9 mouse cellular contexts compared by ENCODE assay signal in the genomic region with DNA sequence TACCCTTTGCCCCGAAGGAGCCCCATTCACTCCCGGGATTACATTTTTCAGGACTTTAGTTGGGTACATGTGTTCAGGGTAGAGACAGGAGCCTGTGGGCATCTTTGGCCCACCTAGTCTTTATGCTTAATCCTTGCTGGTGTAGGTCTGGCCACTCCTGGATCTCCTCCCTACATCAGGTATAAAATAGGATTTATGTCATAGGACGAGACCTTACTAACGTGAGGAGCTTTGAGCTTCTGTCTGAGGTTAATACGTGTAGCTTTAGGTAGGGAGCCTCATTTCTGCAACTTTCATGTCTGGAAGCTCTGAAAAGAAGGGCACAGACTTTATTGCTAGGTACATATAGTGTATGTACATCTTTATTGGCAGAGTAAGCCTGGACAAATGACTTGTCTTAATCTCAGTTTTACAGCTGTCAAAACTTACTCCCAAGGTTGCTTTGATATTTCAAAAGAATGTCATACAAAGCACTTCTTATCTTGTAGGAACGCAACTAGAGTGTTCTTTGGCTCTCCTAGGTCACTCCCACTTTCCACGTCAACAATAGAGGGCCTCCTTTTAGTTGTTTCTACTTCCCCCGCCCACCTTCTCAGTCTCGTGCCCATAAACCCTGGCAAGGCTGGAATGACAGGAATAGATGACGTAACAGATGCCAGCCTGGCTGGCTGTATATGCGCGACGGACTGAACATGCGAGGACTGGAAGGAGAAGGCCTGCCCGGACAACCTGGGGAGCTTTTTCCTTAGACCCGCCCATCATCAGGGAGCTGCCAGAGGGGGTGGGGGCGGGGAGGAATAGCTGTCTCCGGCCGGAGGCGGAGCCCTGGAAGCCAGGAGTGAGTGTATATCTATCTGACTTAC. TPM values are rescaled to one million over a fixed set of nuclear protein-coding genes. Genes with fewer than 3 reads are reported as not detected.
DNase-seq lines count a peak whose midpoint lies in the region; ATAC-seq and TF ChIP-seq lines count a peak whose summit lies in the region.
"Had no signal": no experiment of that assay in that cellular context is flagged by ENCODE, and none has a peak within 500 bp of the region (broad histone marks: within the 10 kb centered on the region; RNA-seq: fewer than 3 reads in every experiment).

No protein-coding gene starts in this region.

- peak overlapping the region; percentile 85 for H3K27ac ChIP-seq in forebrain, embryonic 15.5 days (replicated peaks)
- peak overlapping the region; percentile 69 for H3K27ac ChIP-seq in neural tube, embryonic 14.5 days (ENCODE audit: low read depth, low read length)

- no peaks in the 10 kb centered on the region for H3K9me3 ChIP-seq in G1E (replicated peaks)
- no peaks in the 10 kb centered on the region for H3K9me3 ChIP-seq in forebrain, embryonic 15.5 days
- no peaks in the 10 kb centered on the region for H3K9me3 ChIP-seq in neural tube, embryonic 14.5 days (ENCODE audit: control insufficient read depth, low read length)

- no peaks in the 10 kb centered on the region for H3K27me3 ChIP-seq in G1E (ENCODE audit: insufficient read depth, low read length)
- no peaks in the 10 kb centered on the region for H3K27me3 ChIP-seq in forebrain, embryonic 15.5 days
- H3K27me3 ChIP-seq in neural tube, embryonic 14.5 days (ENCODE audit: control insufficient read depth, insufficient read depth, low read length), result no peaks in the 10 kb centered on the region

- ATAC-seq in G1E (ENCODE audit: extremely low read depth, insufficient number of reproducible peaks, low FRiP score, poor library complexity, severe bottlenecking), result peak; percentile 61
- peak; percentile 17; the same call in 1 of the 2 replicates for ATAC-seq in forebrain, embryonic 15.5 days (replicated peaks)
- peak; percentile 36; the same call in 1 of the 2 replicates for ATAC-seq in neural tube, embryonic 14.5 days (ENCODE audit: low read depth)

- peak; percentile 73 for DNase-seq in G1E (ENCODE audit: low spot score)
- DNase-seq in cerebellum, adult 11-12 months, result peak; percentile 68
- peak; percentile 83 for DNase-seq in heart, postnatal 4 days
- DNase-seq in layer of hippocampus, adult 18-20 months (ENCODE audit: low spot score in 2 of 2), result peak; percentile 47 to 52
- peak; percentile 92 to 95 for DNase-seq in lung, adult 18-20 months
- DNase-seq in testis, postnatal 14 days (ENCODE audit: low spot score), result peak; percentile 80

- peak overlapping the region; percentile 90 for H3K4me3 ChIP-seq in G1E (ENCODE audit: low read depth, low read length)
- H3K4me3 ChIP-seq in forebrain, embryonic 15.5 days, result peak overlapping the region; percentile 92
- H3K4me3 ChIP-seq in neural tube, embryonic 14.5 days (ENCODE audit: low read depth, low read length), result peak overlapping the region; percentile 82

- 4% methylated on average over 20 of the region's 20 CpGs for WGBS in forebrain, embryonic 15.5 days
- WGBS in neural tube, embryonic 14.5 days, result 7% methylated on average over 20 of the region's 20 CpGs

- peaks cover 87% of the 10 kb centered on the region for H3K4me1 ChIP-seq in G1E (ENCODE audit: insufficient read depth, low read depth, low read length)
- peaks cover 40% of the 10 kb centered on the region for H3K4me1 ChIP-seq in forebrain, embryonic 15.5 days
- H3K4me1 ChIP-seq in neural tube, embryonic 14.5 days (ENCODE audit: control insufficient read depth, insufficient read depth, low read length), result peaks cover 17% of the 10 kb centered on the region

- TF ChIP-seq CTCF in G1E (IDR thresholded peaks at IDR 0.05; ENCODE audit: low read depth, low read length), result no peak

- H3K36me3 ChIP-seq in G1E (replicated peaks), result peaks cover 27% of the 10 kb centered on the region
- peaks cover 7% of the 10 kb centered on the region for H3K36me3 ChIP-seq in forebrain, embryonic 15.5 days
- H3K36me3 ChIP-seq in neural tube, embryonic 14.5 days (ENCODE audit: control insufficient read depth, insufficient read depth, low read length), result peaks cover 7% of the 10 kb centered on the region

- H3K4me2 ChIP-seq in forebrain, embryonic 15.5 days (replicated peaks), result peak overlapping the region; percentile 88
- peak overlapping the region; percentile 65 for H3K4me2 ChIP-seq in neural tube, embryonic 14.5 days (ENCODE audit: low read depth, low read length)

- H3K9ac ChIP-seq in forebrain, embryonic 15.5 days (replicated peaks), result peak overlapping the region; percentile 95
- H3K9ac ChIP-seq in neural tube, embryonic 14.5 days (replicated peaks; ENCODE audit: low read depth, low read length), result 0 out of 2 replicates have a peak overlapping the region, but pooled peaks have one; percentile 41

RNA-seq across cellular contexts. Expression of gene Ormdl3, which starts 0.7 kb away (rescaled TPM):
- total RNA-seq in G1E (2014; fragmentation: Nextera tagmentation) (11.0 and 22.0 TPM in 2 replicates), G1E (2017) (55.0 and 57.0 TPM in 2 replicates)
- polyA plus RNA-seq in G1E (2012), result 37.8 and 43.2 TPM in 2 replicates
- 106 and 115 TPM in 2 replicates for polyA plus RNA-seq in forebrain, embryonic 15.5 days (2015; fragmentation: Nextera tagmentation; extraction: Ambion mirVana)
- 10 to 100 TPM; 36.5 to 41.5 TPM for total RNA-seq in heart, postnatal 4 days (2021)
- 10 to 100 TPM; 59.2 to 60.6 TPM for total RNA-seq in layer of hippocampus, adult 18-20 months (2021)
- 14.5 and 16.2 TPM in 2 replicates for polyA plus RNA-seq in neural tube, embryonic 14.5 days (2014; fragmentation: Nextera tagmentation; extraction: Ambion mirVana)

RNA-seq across cellular contexts. Expression of gene Lrrc3c, which starts 10.2 kb away (rescaled TPM):
- total RNA-seq in G1E (2014; fragmentation: Nextera tagmentation), result not detected in 2 replicates
- total RNA-seq in G1E (2017), result not detected in 2 replicates
- polyA plus RNA-seq in G1E (2012), result not detected in 2 replicates
- not detected in 2 replicates for polyA plus RNA-seq in forebrain, embryonic 15.5 days (2015; fragmentation: Nextera tagmentation; extraction: Ambion mirVana)
- not detected for total RNA-seq in heart, postnatal 4 days (2021)
- total RNA-seq in layer of hippocampus, adult 18-20 months (2021), result not detected
- polyA plus RNA-seq in neural tube, embryonic 14.5 days (2014; fragmentation: Nextera tagmentation; extraction: Ambion mirVana), result not detected in 2 replicates
- total RNA-seq: neutrophil, adult 5-6 weeks had no signal

RNA-seq across cellular contexts. Expression of gene Zpbp2, which starts 37.0 kb away (rescaled TPM):
- 2.5 and 4.8 TPM in 2 replicates for total RNA-seq in G1E (2014; fragmentation: Nextera tagmentation)
- 3.3 and 4.6 TPM in 2 replicates for total RNA-seq in G1E (2017)
- polyA plus RNA-seq in G1E (2012), result 0.36 and 0.43 TPM in 2 replicates
- polyA plus RNA-seq in forebrain, embryonic 15.5 days (2015; fragmentation: Nextera tagmentation; extraction: Ambion mirVana), result 0.10 TPM in 1 of 2 replicates, not detected in the other
- under 1 TPM in 1 of 2 experiments, not detected in 1; 0.17 TPM for total RNA-seq in heart, postnatal 4 days (2021)
- total RNA-seq in layer of hippocampus, adult 18-20 months (2021), result not detected
- not detected in 2 replicates for polyA plus RNA-seq in neural tube, embryonic 14.5 days (2014; fragmentation: Nextera tagmentation; extraction: Ambion mirVana)

RNA-seq across cellular contexts. Expression of gene Gm12355, which starts 37.5 kb away (rescaled TPM):
- total RNA-seq in G1E (2014; fragmentation: Nextera tagmentation) (1.3 TPM in 1 of 2 replicates, not detected in the other), G1E (2017) (1.7 and 3.4 TPM in 2 replicates)
- not detected in 2 replicates for polyA plus RNA-seq in G1E (2012)
- polyA plus RNA-seq in forebrain, embryonic 15.5 days (2015; fragmentation: Nextera tagmentation; extraction: Ambion mirVana), result 0.52 and 0.83 TPM in 2 replicates
- 10 to 100 TPM; 29.2 to 29.5 TPM for total RNA-seq in heart, postnatal 4 days (2021)
- total RNA-seq in layer of hippocampus, adult 18-20 months (2021), result 10 to 100 TPM; 11.6 to 11.8 TPM
- polyA plus RNA-seq in neural tube, embryonic 14.5 days (2014; fragmentation: Nextera tagmentation; extraction: Ambion mirVana), result 0.37 and 0.76 TPM in 2 replicates
- total RNA-seq: neutrophil, adult 5-6 weeks had no signal

RNA-seq across cellular contexts. Expression of gene Gsdma3, which starts 38.2 kb away (rescaled TPM):
- total RNA-seq in G1E (2014; fragmentation: Nextera tagmentation) (not detected in 2 replicates), G1E (2017) (0.12 TPM in 1 of 2 replicates, not detected in the other)
- polyA plus RNA-seq in G1E (2012), result not detected in 2 replicates
- not detected in 2 replicates for polyA plus RNA-seq in forebrain, embryonic 15.5 days (2015; fragmentation: Nextera tagmentation; extraction: Ambion mirVana)
- 1 to 10 TPM; 3.2 to 5.2 TPM for total RNA-seq in heart, postnatal 4 days (2021)
- total RNA-seq in layer of hippocampus, adult 18-20 months (2021), result not detected
- not detected in 2 replicates for polyA plus RNA-seq in neural tube, embryonic 14.5 days (2014; fragmentation: Nextera tagmentation; extraction: Ambion mirVana)
- total RNA-seq: neutrophil, adult 5-6 weeks had no signal

Comparison
In these comparisons a context has a peak if more than half of its experiments do, and no peak if none do; other contexts are left out.
1. Peak in every context shown above with its lines: DNase-seq, ATAC-seq, H3K4me3 ChIP-seq and H3K27ac ChIP-seq.